Mouse (Mus musculus): Measurements from ENCODE around the gene Mup17. TPM values are rescaled to one million over a fixed set of nuclear protein-coding genes. Genes with fewer than 3 reads are reported as not detected.

Mup17 gene
- polyA plus RNA-seq (2012; rRNA removed; ENCODE audit: low replicate concordance), result 2.6 and 3.3 TPM in 2 replicates

DNA sequence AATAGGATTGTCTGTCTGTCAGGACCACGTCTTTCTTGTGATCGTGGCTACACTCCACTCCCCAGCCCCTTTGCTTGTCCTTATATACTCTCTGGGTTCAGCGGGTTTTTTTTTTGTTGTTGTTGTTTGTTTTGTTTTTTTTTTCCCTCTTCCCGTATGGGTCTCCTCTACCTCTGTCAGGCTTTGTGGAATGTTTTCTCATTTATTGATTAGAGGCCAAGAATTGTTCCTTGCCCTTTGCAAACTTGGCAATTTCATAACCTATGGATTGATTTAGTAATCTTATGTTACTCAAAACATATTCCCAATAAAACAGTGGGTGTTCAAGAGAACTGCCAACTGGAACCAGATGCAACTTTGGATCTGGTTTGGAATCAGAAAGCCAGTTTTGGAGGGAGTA lies at the start of gene Mup17:
Gene Mup17 (minus strand): TSS at position 101 of the 400 bp plus-strand sequence.

Other genes with a start within 250 kb of the Mup17 start
- gene Mup15, start 156.1 kb downstream of the Mup17 start, polyA plus RNA-seq (2012; rRNA removed; ENCODE audit: low replicate concordance), result 0.49 and 2.0 TPM in 2 replicates
- 2.0 and 4.1 TPM in 2 replicates for gene Mup16, start 76.3 kb downstream of the Mup17 start, polyA plus RNA-seq (2012; rRNA removed; ENCODE audit: low replicate concordance)
- gene Mup18, start 78.3 kb upstream of the Mup17 start, polyA plus RNA-seq (2012; rRNA removed; ENCODE audit: low replicate concordance), result not detected in 2 replicates
- gene Mup19, start 186.4 kb upstream of the Mup17 start, polyA plus RNA-seq (2012; rRNA removed; ENCODE audit: low replicate concordance), result 1.3 TPM in 1 of 2 replicates, not detected in the other
- not detected in 2 replicates for gene Mup5, start 239.4 kb upstream of the Mup17 start, polyA plus RNA-seq (2012; rRNA removed; ENCODE audit: low replicate concordance)